Mouse (Mus musculus): ENCODE data around the gene Zscan20. TPM values are rescaled to one million over a fixed set of nuclear protein-coding genes. Genes with fewer than 3 reads are reported as not detected.
"Not testable (repeated sequence)": the region's sequence is repeated elsewhere in the genome, so short reads cannot be mapped to it uniquely, and the experiment has no call there.

Gene Zscan20
- polyA plus RNA-seq, 1 experiment: 0.41 TPM

DNA sequence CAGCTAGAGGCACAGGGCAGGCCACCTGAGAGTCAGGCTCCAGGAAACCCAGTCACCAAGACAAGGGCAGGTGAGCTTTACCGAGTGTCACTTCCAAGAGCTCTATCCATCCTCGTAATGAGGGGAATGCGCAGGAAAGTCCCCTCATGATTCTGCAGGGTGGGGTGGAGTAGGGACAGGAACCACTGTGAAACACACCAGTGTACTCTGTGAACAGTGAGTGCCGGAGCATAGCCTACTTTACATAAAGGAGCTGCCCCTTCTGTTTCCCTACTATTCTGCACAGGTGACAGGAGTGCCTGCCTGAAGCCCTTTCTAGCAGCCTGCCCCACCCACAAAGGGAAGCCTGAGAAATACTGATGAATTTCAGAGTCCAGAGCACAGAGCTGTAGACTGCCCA, 16.6 kb downstream of the Zscan20 start:
- Histone ChIP-seq H3K36me3 (replicated peaks; ENCODE audit: low read length) (peaks cover 38% of the 10 kb centered on the region), H3K27me3 (replicated peaks) (peaks cover 10% of the 10 kb centered on the region), H3K4me1 (peaks cover 31% of the 10 kb centered on the region), H3K4me3 (replicated peaks) (no peak overlapping the region), H3K9me3 (no peaks in the 10 kb centered on the region)
- TF ChIP-seq GATA1 (IDR thresholded peaks at IDR 0.05; ENCODE audit: borderline replicate concordance, low read length) (no peak), FLI1 (IDR thresholded peaks at IDR 0.05; ENCODE audit: low read length) (no peak)

DNA sequence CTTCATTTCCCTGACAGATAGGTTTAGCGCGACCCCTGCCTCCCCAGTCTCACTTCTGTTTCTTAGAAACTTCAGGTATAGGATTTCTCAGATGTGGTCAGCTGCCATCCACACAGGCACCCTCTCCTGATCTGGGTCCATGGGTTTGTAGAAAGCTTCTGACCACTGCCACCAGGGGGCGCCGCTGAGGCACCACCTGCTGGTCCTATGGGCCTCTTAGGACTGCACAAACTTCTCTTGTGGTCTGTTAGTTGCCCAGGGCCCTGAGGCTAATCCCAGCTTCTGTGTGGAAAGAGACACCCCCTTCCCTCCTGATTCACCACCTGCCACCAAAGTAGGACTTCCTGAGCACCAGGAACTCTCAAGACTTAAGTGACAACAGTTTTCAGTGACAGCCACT, 30.7 kb downstream of the Zscan20 start:
- no peaks in the 10 kb centered on the region for H3K4me1 ChIP-seq
- peaks cover 38% of the 10 kb centered on the region for H3K9me3 ChIP-seq
- no peak overlapping the region for H3K4me3 ChIP-seq (replicated peaks)
- H3K36me3 ChIP-seq (replicated peaks; ENCODE audit: low read length): peaks cover 28% of the 10 kb centered on the region
- no peaks in the 10 kb centered on the region for H3K27me3 ChIP-seq (replicated peaks)
- TF ChIP-seq GATA1 (IDR thresholded peaks at IDR 0.05; ENCODE audit: borderline replicate concordance, low read length) (no peak), FLI1 (IDR thresholded peaks at IDR 0.05; ENCODE audit: low read length) (no peak)

DNA sequence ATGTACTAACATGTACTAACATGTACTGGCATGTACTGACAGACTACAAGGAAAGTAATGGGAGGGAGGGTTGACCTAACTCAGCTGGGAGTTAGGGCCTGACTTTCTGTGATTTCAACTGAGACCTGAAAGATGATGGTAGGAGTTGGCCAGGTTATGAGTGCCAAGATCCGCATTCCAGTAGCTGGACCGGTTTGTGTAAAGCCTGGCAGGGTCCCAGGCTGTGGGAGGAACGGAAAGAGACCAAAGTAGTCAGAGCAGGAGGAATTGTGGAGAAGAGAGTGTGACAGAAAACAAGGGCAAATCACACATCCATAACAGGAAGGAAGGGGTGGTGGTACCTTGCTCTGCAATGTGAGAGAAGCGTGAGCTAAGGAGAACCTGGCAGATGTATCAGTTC, 34.1 kb downstream of the Zscan20 start:
- H3K36me3 ChIP-seq (replicated peaks; ENCODE audit: low read length): peaks cover 7% of the 10 kb centered on the region
- H3K4me3 ChIP-seq (replicated peaks): no peak overlapping the region
- peaks cover 10% of the 10 kb centered on the region; the same call in 1 of the 2 replicates for H3K9me3 ChIP-seq
- peaks cover 6% of the 10 kb centered on the region for H3K27me3 ChIP-seq (replicated peaks)
- H3K4me1 ChIP-seq: no peaks in the 10 kb centered on the region
- no peak for TF ChIP-seq GATA1 (IDR thresholded peaks at IDR 0.05; ENCODE audit: borderline replicate concordance, low read length)
- TF ChIP-seq FLI1 (IDR thresholded peaks at IDR 0.05; ENCODE audit: low read length): no peak

DNA sequence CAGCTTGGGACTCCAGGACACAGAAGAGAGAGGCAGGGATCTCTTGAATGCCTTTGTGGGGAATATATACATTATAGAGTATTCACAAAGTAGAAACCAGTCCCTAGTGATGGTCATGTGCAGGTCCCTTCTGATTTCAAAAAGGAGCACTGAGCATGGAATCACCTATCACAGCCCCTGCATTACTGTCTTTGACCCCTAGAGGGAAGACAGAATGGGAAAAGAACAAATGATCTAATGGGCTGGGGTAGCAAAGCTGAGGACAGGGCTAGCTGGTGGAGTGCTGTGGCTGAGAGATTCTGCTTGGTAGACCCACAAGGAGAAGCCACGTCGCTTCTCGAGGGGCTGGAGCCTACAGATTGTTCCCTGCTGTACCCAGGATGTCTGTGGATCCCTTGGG, 49.6 kb downstream of the Zscan20 start:
- no peaks in the 10 kb centered on the region for H3K36me3 ChIP-seq (replicated peaks; ENCODE audit: low read length)
- H3K27me3 ChIP-seq (replicated peaks): peaks cover 29% of the 10 kb centered on the region
- H3K4me1 ChIP-seq: no peaks in the 10 kb centered on the region; the same call in 1 of the 2 replicates
- H3K4me3 ChIP-seq (replicated peaks): no peak overlapping the region
- no peaks in the 10 kb centered on the region for H3K9me3 ChIP-seq
- TF ChIP-seq GATA1 (IDR thresholded peaks at IDR 0.05; ENCODE audit: borderline replicate concordance, low read length) (no peak), FLI1 (IDR thresholded peaks at IDR 0.05; ENCODE audit: low read length) (no peak)

DNA sequence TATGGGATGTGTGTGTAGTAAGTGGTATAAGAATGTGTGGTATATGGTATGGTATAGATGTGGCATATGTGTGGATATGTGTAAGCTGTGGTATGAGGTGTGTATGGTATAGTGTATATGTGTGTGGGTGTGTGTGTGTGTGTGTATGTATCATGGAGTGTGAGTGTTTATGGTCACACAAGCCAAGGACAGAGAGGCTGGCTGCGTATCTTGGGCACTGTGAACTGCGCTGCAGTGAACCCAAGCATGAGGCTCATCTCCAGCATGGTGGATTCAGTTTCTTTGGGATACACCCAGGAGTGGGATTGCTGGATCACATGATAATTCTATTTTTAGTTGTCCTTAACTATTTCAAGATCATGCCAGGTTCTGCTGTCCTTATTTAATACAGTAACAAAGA, 55.7 kb downstream of the Zscan20 start:
- Histone ChIP-seq H3K4me1 (no peaks in the 10 kb centered on the region), H3K9me3 (no peaks in the 10 kb centered on the region), H3K36me3 (replicated peaks; ENCODE audit: low read length) (no peaks in the 10 kb centered on the region), H3K27me3 (replicated peaks) (peaks cover 26% of the 10 kb centered on the region), H3K4me3 (replicated peaks) (no peak overlapping the region)
- no peak for TF ChIP-seq FLI1 (IDR thresholded peaks at IDR 0.05; ENCODE audit: low read length)
- TF ChIP-seq GATA1 (IDR thresholded peaks at IDR 0.05; ENCODE audit: borderline replicate concordance, low read length): no peak

DNA sequence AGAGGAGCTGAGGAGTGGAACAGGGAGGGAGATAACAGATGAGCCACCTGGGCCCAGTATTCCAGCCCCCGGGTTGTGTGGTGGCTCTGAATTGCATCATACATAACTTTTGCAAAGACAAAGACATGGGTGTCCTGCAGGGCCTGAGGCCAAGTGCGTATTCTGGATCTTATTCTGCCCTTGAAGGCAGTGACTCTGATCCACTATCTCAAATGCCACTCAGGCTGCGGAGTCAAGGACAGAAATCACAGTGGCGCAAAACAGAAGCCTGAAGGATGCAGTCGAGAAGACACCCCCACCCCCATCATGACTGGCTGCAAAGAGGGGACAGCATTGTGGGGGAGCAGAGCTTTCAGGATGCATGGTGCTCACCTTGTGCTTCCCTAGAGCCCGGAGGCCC, 59.1 kb downstream of the Zscan20 start:
- Histone ChIP-seq H3K4me1 (no peaks in the 10 kb centered on the region), H3K36me3 (replicated peaks; ENCODE audit: low read length) (no peaks in the 10 kb centered on the region), H3K4me3 (replicated peaks) (no peak overlapping the region), H3K9me3 (no peaks in the 10 kb centered on the region), H3K27me3 (replicated peaks) (peaks cover 32% of the 10 kb centered on the region)
- no peak for TF ChIP-seq GATA1 (IDR thresholded peaks at IDR 0.05; ENCODE audit: borderline replicate concordance, low read length)
- no peak for TF ChIP-seq FLI1 (IDR thresholded peaks at IDR 0.05; ENCODE audit: low read length)

DNA sequence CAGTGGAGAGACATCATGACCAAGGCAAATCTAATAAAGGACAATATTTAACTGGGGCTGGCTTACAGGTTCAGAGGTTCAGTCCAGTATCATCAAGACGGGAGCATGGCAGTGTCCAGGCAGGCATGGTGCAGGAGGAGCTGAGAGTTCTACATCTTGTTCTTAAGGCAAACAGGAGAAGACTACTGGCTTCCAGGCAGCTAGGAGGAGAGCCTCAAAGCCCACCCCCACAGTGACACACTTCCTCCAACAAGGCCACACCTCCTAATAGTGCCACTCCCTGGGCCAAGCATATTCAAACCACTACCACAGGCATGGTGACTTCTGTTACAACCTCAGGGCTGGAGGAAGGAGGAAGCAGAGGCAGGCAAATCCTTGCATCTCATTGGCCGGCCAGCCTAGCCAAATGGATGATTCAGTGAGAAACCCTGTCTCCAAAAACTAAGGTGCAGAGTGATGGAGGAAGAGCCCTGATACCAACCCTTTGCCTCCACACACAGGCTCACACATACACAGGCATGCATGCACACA, 65.9 kb downstream of the Zscan20 start:
- H3K4me3 ChIP-seq (replicated peaks); H3K36me3 ChIP-seq (replicated peaks; ENCODE audit: low read length); H3K4me1 ChIP-seq; H3K9me3 ChIP-seq: not testable (repeated sequence)
- peaks cover 15% of the 10 kb centered on the region for H3K27me3 ChIP-seq (replicated peaks)

DNA sequence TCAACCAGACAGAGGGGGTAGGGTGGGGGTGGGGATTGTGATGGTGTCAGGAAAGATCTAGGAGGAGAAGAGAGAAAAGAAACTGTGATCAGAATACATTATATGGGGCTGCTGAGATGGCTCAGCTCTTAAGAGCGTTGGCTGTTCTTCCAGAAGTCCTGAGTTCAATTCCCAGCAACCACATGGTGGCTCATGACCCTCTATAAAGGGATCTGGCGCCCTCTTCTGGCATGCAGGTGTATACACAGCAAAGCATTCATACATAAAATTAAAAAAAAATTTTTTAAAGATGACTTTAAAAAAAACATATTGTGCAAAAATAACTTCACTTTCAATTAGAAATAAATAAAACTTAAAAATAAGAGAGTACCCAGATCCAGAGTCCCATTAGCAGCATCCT, 66.5 kb downstream of the Zscan20 start:
- no peaks in the 10 kb centered on the region for H3K36me3 ChIP-seq (replicated peaks; ENCODE audit: low read length)
- no peaks in the 10 kb centered on the region for H3K4me1 ChIP-seq
- TF ChIP-seq GATA1 (IDR thresholded peaks at IDR 0.05; ENCODE audit: borderline replicate concordance, low read length): no peak
- no peak for TF ChIP-seq FLI1 (IDR thresholded peaks at IDR 0.05; ENCODE audit: low read length)
- H3K4me3 ChIP-seq (replicated peaks): no peak overlapping the region
- peaks cover 15% of the 10 kb centered on the region for H3K27me3 ChIP-seq (replicated peaks)
- no peaks in the 10 kb centered on the region for H3K9me3 ChIP-seq

Other genes starting within 250 kb of the Zscan20 start
- gene Tlr12, start 8.5 kb upstream of the Zscan20 start, polyA plus RNA-seq (2012; ENCODE audit: insufficient read depth, low replicate concordance): 1.4 and 1.8 TPM in 2 replicates
- gene Phc2, start 44.6 kb upstream of the Zscan20 start, polyA plus RNA-seq (2012; ENCODE audit: insufficient read depth, low replicate concordance): 56.0 and 121 TPM in 2 replicates
- 0.49 TPM in 1 of 2 replicates, not detected in the other for gene A3galt2, start 145.3 kb upstream of the Zscan20 start, polyA plus RNA-seq (2012; ENCODE audit: insufficient read depth, low replicate concordance)
- 78.0 and 89.8 TPM in 2 replicates for gene Zfp362, start 195.9 kb upstream of the Zscan20 start, polyA plus RNA-seq (2012; ENCODE audit: insufficient read depth, low replicate concordance)

Data from megakaryocyte, embryonic 14.5 days (primary cell).